Mouse (Mus musculus) macrophage (primary cell): ENCODE results near the gene Aloxe3. TPM values are rescaled to one million over a fixed set of nuclear protein-coding genes. Genes with fewer than 3 reads are reported as not detected.
A peak's percentile ranks its signal among the peaks of the same experiment; 100 is the strongest.

ENCODE experiments used
- H3K27ac ChIP-seq: fragments of 350-480 bp; formaldehyde crosslinking; 2 replicates; pipeline ENCODE4 v1.9.0; 2021
- H3K36me3 ChIP-seq: fragments of 350-480 bp; formaldehyde crosslinking; 2 replicates; pipeline ENCODE4 v1.9.0; 2021; ENCODE audit errors: inconsistent target
- H3K4me3 ChIP-seq: fragments of 350-480 bp; formaldehyde crosslinking; 2 replicates; pipeline ENCODE4 v1.9.0; 2021; ENCODE audit errors: inconsistent target
- H3K79me2 ChIP-seq: fragments of 350-480 bp; formaldehyde crosslinking; 2 replicates; pipeline ENCODE4 v1.9.0; 2021; ENCODE audit errors: inconsistent target
- WGBS: methylation state at CpG from one replicate; pipeline ENCODE4 v1.1.7; 2026; ENCODE audit warnings: inconsistent platforms; ENCODE audit not compliant: missing documents; 5-methylcytosine and 5-hydroxymethylcytosine counted together
- polyA plus RNA-seq: library from polyadenylated mRNA; stranded (reverse); fragments of 250-400 nt; gene quantifications from 3 replicates; pipeline ENCODE4 v1.2.4, GENCODE M21; 2018; ENCODE audit warnings: inconsistent platforms
- total RNA-seq, 78 experiments: library from RNA; depleted of rRNA; stranded (reverse); fragments of 250-400 nt; gene quantifications; 1 replicate in 9 of 78; 2 replicates in 24 of 78; 3 replicates in 43 of 78; 4 replicates in 2 of 78; pipeline ENCODE4 v1.2.4; 2018; ENCODE audit warnings: inconsistent platforms in 56 of 78

The Aloxe3 gene
- total RNA-seq (2018; cell fraction: chromatin; rRNA removed): under 1 TPM in 13 of 26 experiments, not detected in 13; 0.16 to 0.69 (median 0.27) TPM
- under 1 TPM in 12 of 26 experiments, not detected in 14; 0.03 to 0.27 (median 0.10) TPM for total RNA-seq (2018; cell fraction: cytosol; rRNA removed)
- total RNA-seq (2018; cell fraction: nucleus; rRNA removed): 1 to 10 TPM in 1 of 26 experiments, under 1 TPM in 13, not detected in 12; 0.11 to 1.5 (median 0.20) TPM
- polyA plus RNA-seq: 0.19 TPM in 1 of 3 replicates, not detected in the others

GRCm38 (mm10) chr11:69125852-69125918 lies at the start of gene Aloxe3:
Gene Aloxe3, plus strand, starts transcription at chr11:69125896.
- H3K79me2 ChIP-seq: no peaks in the 10 kb centered on the region
- H3K27ac ChIP-seq: 0 out of 2 replicates have a peak within 1 kb of the TSS, but pooled peaks have one; percentile 13
- H3K36me3 ChIP-seq: no peaks in the 10 kb centered on the region
- 0% methylated on average over 3 of the region's 3 CpGs for WGBS
- H3K4me3 ChIP-seq: peak within 1 kb of the TSS; percentile 53

GRCm38 (mm10) chr11:69076572-69076971 lies 49.1 kb upstream of the Aloxe3 start:
- Histone ChIP-seq H3K79me2 (no peaks in the 10 kb centered on the region), H3K36me3 (no peaks in the 10 kb centered on the region), H3K27ac (no peak overlapping the region), H3K4me3 (no peak overlapping the region)
- 91% methylated on average over 5 of the region's 5 CpGs for WGBS

- H3K79me2 ChIP-seq: no peaks in the 10 kb centered on the region
- H3K36me3 ChIP-seq: no peaks in the 10 kb centered on the region
- H3K27ac ChIP-seq: no peak overlapping the region
- 95% methylated on average over 8 of the region's 9 CpGs for WGBS
- no peak overlapping the region for H3K4me3 ChIP-seq
Measured at GRCm38 (mm10) chr11:69077316-69077715, 48.4 kb upstream of the Aloxe3 start.

GRCm38 (mm10) chr11:69078041-69078440 lies 47.7 kb upstream of the Aloxe3 start:
- Histone ChIP-seq H3K36me3 (no peaks in the 10 kb centered on the region), H3K4me3 (no peak overlapping the region), H3K27ac (peak overlapping the region; percentile 25), H3K79me2 (no peaks in the 10 kb centered on the region)
- WGBS: 95% methylated on average over 6 of the region's 6 CpGs

- Histone ChIP-seq H3K79me2 (no peaks in the 10 kb centered on the region), H3K4me3 (no peak overlapping the region), H3K27ac (peak overlapping the region; percentile 25), H3K36me3 (no peaks in the 10 kb centered on the region)
- 13% methylated on average over 4 of the region's 5 CpGs for WGBS
Measured at GRCm38 (mm10) chr11:69078805-69079438, 46.8 kb upstream of the Aloxe3 start.

GRCm38 (mm10) chr11:69080102-69080854 lies 45.4 kb upstream of the Aloxe3 start:
- no peaks in the 10 kb centered on the region for H3K36me3 ChIP-seq
- H3K4me3 ChIP-seq: no peak overlapping the region
- 78% methylated on average over 15 of the region's 15 CpGs for WGBS
- no peaks in the 10 kb centered on the region for H3K79me2 ChIP-seq
- no peak overlapping the region for H3K27ac ChIP-seq

- H3K79me2 ChIP-seq: no peaks in the 10 kb centered on the region
- WGBS: 92% methylated on average over 8 of the region's 8 CpGs
- no peaks in the 10 kb centered on the region for H3K36me3 ChIP-seq
- H3K27ac ChIP-seq: no peak overlapping the region
- H3K4me3 ChIP-seq: no peak overlapping the region
Measured at GRCm38 (mm10) chr11:69080855-69081222, 44.9 kb upstream of the Aloxe3 start.

- WGBS: 80% methylated on average over 7 of the region's 7 CpGs
- H3K36me3 ChIP-seq: no peaks in the 10 kb centered on the region
Measured at GRCm38 (mm10) chr11:69081613-69082012, 44.1 kb upstream of the Aloxe3 start.

GRCm38 (mm10) chr11:69085608-69086007 lies 40.1 kb upstream of the Aloxe3 start:
- Histone ChIP-seq H3K36me3 (no peaks in the 10 kb centered on the region), H3K4me3 (no peak overlapping the region), H3K79me2 (peaks cover 21% of the 10 kb centered on the region), H3K27ac (no peak overlapping the region)
- 85% methylated on average over 6 of the region's 6 CpGs for WGBS

More at GRCm38 (mm10) chr11:69081613-69082012, 44.1 kb upstream of the Aloxe3 start:
- Histone ChIP-seq H3K4me3 (no peak overlapping the region), H3K79me2 (no peaks in the 10 kb centered on the region), H3K27ac (no peak overlapping the region)

- Histone ChIP-seq H3K79me2 (peaks cover 29% of the 10 kb centered on the region), H3K36me3 (peaks cover 5% of the 10 kb centered on the region; the same call in 1 of the 2 replicates), H3K4me3 (no peak overlapping the region), H3K27ac (no peak overlapping the region)
- WGBS: 83% methylated on average over 6 of the region's 6 CpGs
Measured at GRCm38 (mm10) chr11:69086390-69086789, 39.3 kb upstream of the Aloxe3 start.

- Histone ChIP-seq H3K79me2 (peaks cover 29% of the 10 kb centered on the region), H3K4me3 (no peak overlapping the region), H3K27ac (no peak overlapping the region), H3K36me3 (peaks cover 5% of the 10 kb centered on the region; the same call in 1 of the 2 replicates)
- WGBS: 95% methylated on average over 3 of the region's 4 CpGs
Measured at GRCm38 (mm10) chr11:69087082-69087481, 38.6 kb upstream of the Aloxe3 start.

GRCm38 (mm10) chr11:69087597-69087996 lies 38.1 kb upstream of the Aloxe3 start:
- Histone ChIP-seq H3K79me2 (peaks cover 29% of the 10 kb centered on the region), H3K36me3 (peaks cover 5% of the 10 kb centered on the region; the same call in 1 of the 2 replicates), H3K4me3 (no peak overlapping the region), H3K27ac (no peak overlapping the region)
- 100% methylated on average over 2 of the region's 2 CpGs for WGBS

- 1% methylated on average over 62 of the region's 67 CpGs for WGBS
- H3K36me3 ChIP-seq: peaks cover 5% of the 10 kb centered on the region; the same call in 1 of the 2 replicates
- H3K27ac ChIP-seq: peak within 1 kb of the TSS; percentile 40; the same call in 1 of the 2 replicates
- peak within 1 kb of the TSS; percentile 74 for H3K4me3 ChIP-seq
- peaks cover 29% of the 10 kb centered on the region for H3K79me2 ChIP-seq
Measured at GRCm38 (mm10) chr11:69088103-69088855, 37.4 kb upstream of the Aloxe3 start, which contains the start of gene Vamp2. Gene Vamp2, plus strand, starts transcription at chr11:69088490.

GRCm38 (mm10) chr11:69088856-69089615 lies 36.7 kb upstream of the Aloxe3 start:
- H3K36me3 ChIP-seq: peaks cover 5% of the 10 kb centered on the region; the same call in 1 of the 2 replicates
- H3K4me3 ChIP-seq: peak overlapping the region; percentile 74
- H3K27ac ChIP-seq: peak overlapping the region; percentile 40; the same call in 1 of the 2 replicates
- 11% methylated on average over 25 of the region's 25 CpGs for WGBS
- peaks cover 29% of the 10 kb centered on the region for H3K79me2 ChIP-seq
